Mouse (Mus musculus): ENCODE measurements around the gene 4930451I11Rik.
A peak's percentile ranks its signal among the peaks of the same experiment; 100 is the strongest.

The 4930451I11Rik gene

GRCm38 (mm10) chr7:126831539-126831938, at the start of gene 4930451I11Rik:
4930451I11Rik (minus strand) TSS chr7:126831639.
- DNase-seq (ENCODE audit: low read depth): no peak

- no peak for DNase-seq (ENCODE audit: low read depth)
Measured at GRCm38 (mm10) chr7:126881040-126881439, 49.6 kb upstream of the 4930451I11Rik start.

- DNase-seq (ENCODE audit: low read depth): no peak
Measured at GRCm38 (mm10) chr7:126877239-126877638, 45.8 kb upstream of the 4930451I11Rik start.

DNA sequence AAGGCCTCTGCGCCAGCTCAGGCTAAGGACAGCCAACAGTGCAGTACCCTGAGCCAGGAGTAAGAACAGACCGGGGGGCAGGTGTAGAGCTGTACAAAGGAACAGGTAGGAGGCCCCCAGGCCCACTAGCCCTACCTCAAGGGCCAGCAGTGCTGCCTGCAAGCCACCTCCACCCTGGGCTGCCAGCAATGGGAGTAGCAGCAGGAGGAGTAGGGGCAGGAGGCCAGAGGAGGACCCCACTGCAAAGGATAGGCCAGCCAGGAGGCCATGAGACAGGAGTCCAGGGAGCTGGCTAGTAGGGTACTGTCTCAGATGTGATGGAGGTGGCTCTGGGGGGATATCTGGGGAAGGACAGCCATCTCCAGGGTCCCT, 39.1 kb upstream of the 4930451I11Rik start:
- DNase-seq (ENCODE audit: low read depth): no peak

DNA sequence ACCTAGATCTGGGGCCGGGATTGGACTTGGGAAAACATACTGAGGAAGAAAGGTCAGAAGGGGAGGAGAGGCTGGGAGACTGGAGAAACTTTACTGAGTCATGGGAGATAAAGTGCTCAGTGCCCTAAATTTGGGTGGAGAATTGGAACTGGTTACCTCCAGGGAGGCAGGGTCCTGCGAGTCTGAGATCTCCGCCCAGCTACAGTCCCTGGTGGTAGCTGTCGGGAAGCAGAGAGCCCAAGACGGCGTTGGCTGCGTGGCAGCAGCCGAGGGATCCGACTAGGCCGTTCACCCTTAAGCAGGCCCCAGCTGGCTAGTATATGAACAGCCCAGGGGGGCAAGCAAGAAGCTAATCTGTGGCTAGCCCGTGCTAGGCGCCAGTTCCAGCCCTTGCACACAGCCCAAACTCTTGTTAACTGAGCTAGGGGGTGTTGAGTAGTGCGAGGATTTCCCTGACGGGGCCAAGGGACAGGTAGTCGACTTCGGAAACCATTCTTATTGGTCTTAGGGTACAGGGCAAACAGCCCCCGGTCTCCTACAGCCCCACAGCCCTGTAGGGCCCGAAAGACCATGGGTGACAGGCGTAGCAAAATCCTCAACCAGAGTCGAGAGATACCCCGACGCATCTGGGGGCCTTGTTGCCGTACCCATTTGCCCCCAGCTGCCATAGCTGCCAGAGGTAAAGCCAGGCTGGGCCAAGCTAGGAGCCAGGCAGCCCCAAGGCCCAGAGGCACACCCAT, 38.5 kb upstream of the 4930451I11Rik start:
- DNase-seq (ENCODE audit: low read depth): no peak

- no peak for DNase-seq (ENCODE audit: low read depth)
Measured at GRCm38 (mm10) chr7:126868003-126868402, 36.6 kb upstream of the 4930451I11Rik start.

DNA sequence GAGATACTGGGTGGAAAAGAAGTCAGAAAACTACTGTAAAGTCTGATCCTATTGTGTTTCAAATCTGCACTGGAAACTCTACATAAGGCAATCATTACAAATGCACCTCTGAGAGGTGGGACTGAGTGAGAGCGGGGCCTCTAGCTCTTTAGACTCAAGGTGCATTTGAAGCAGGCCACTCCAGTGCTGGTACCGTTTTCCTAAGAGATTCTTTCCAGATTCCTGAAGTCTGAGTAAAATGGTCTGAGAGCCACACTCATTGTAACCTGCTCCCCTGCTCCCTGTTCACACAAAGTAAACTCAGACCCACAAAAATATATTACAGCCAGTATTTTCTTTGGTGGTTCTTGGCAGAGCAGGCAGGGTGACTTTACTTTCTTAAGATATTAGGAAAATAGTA, 36.1 kb upstream of the 4930451I11Rik start:
- DNase-seq (ENCODE audit: low read depth): no peak

DNA sequence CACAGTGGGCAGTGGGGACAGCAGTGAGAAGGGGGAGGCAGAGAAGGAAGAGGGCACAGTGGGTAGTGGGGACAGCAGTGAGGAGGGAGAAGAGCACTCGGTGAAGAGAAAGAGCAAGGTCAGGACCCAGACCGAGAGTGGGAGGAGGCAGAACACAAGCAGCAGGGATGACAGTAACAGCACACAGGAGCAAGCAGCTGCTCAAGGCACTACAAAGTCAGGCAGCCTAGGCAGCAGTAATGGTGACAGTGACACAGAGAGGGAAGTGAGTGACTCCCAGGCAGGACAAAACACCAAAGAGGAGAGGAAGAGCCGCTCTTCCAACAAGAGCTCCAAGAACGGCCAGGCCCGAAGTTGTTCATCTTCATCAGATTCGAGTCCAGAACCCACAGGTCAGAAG, 32.4 kb upstream of the 4930451I11Rik start:
- no peak for DNase-seq (ENCODE audit: low read depth)

DNA sequence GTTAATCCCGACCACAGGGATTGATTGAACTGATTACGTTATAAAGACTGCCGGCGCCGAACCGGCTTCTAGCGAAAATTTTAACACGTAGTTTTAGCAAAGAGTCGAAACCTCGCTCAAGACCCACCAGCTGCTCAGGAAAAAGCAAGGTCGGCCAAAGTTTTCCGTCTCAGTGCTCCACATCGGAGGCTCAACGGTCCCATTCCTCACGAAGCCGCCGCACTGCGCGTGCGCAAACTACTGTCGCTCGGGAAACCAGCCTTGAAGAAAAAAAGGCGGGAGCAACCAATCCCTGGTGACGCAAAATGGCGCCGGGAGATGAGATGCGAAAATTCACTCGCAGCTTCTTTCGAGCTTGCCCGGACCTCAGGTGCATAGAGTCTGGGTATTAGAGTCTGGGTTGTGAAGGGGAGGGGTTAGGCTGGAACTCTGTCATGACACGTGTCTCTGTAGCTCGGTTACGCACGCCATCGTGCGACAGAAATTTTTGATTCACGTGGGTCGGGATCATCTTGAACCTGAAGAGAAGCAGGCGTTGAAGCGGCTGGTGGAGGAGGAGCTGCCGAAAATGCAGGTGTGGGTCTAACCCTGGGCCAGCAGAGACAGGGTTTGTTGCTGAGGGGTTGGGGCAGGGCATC, 30.8 kb upstream of the 4930451I11Rik start, which contains the start of gene Ino80e:
TSS of gene Ino80e (minus strand) at position 231 of the 638 bp plus-strand sequence.
- peak; percentile 95 for DNase-seq (ENCODE audit: low read depth)

DNA sequence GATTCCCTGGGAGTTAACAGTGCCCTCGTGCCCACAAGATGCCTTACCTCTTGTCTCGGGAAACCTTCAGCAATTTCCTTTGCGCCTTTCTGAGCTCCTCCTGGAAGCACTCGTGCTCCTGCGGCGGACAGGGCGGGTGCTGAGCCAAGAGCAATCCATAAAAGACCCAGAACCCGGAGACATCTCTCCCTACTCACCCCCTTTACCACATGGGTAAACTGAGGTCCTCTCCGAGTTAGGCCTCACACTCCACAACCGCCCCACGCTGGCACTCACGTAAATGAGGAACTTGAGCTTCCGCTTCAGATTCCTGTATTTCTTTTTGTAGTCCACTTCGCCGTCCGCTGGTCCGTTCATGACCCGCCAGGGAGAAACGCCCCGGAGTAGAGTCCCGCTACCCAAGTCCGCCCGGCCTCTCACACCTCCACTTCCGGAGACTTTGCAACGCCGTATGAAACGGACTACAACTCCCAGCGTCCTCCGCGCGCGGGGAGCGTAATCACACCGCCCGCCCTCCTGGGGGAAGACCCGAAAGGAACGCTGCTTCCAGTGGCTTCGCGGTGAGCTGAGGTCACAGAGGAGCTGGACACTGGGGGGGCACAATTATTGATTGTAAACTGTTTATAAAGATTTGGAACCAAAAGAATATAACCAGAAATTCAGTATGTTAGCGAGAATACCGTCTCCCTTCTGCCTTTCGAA, 30.1 kb upstream of the 4930451I11Rik start, which contains the start of gene Hirip3:
TSS of gene Hirip3 (plus strand) at position 544 of the 702 bp plus-strand sequence.
- peak; percentile 93 for DNase-seq (ENCODE audit: low read depth)

DNA sequence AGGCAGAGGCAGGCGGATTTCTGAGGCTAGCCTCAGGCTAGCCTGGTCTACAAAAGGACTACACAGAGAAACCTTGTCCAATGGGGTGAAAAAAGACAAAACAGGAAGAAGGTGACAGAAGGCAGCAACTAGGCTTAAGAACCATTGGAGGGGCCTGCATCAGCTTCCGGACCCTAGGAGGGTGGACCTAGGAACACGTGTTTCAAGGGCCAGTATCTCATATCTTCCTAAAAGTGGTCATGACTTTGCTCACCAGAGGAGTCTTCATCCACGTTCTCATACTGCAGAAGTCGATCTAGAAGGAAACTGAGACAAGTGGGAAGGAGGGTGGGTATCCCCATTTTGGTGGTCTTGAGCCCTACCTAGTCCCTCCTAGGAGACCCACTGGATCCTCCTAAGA, 29.5 kb upstream of the 4930451I11Rik start:
- peak; percentile 26 for DNase-seq (ENCODE audit: low read depth)

DNA sequence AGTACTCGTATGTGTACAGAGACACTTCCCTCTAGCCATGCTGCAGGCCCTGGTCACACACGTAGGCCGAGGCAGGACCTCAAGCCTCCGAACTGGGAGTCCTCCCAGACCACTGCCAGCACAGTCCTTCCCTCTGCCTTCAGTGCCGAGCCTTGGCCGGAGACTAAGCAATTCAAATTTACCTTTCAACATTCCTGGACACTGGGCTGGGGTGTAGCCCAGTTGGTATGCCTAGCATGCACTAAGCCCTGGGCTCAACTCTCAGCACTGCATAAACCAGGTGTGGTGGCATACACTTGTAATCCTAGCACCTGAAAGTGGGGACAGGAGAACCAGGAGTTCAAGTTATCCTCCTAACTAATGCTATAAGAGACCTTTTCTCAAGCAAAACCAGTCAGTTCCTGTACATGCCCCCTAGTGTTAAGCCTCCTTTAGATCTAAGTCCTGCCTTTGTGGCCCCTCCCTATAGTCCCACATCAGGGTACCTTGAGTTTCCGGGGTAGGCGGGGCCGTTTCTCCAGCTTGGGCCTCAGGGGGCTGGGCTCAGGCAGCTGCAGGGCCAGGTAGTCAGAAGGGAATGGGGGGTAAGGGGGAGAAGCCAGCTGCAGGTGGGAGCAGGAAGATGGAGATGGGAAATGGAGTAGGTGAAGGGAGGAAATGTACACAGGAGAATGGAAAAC, 25.4 kb upstream of the 4930451I11Rik start:
- DNase-seq (ENCODE audit: low read depth): peak; percentile 53

DNA sequence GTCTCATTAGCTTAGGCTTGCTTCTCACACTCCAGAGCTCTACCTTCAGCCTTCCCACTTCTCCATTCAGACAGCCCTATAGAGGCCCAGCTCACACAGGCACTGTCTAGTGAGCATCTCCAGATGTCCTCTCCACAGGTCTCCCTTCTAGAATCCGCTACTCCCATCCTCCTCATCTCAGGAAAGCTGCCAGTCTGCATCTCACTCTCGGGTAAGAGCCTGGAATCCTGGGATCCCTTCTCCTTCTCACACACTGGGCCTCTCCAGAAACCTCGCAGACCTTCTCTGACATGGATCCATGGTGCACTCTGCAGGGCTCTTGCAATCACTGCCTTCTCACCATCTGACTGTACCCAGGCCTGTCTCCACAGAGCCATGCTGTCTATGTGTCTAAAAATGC, 24.2 kb upstream of the 4930451I11Rik start:
- DNase-seq (ENCODE audit: low read depth): no peak

GRCm38 (mm10) chr7:126853454-126853853, 22.0 kb upstream of the 4930451I11Rik start:
- no peak for DNase-seq (ENCODE audit: low read depth)

- DNase-seq (ENCODE audit: low read depth): no peak
Measured at GRCm38 (mm10) chr7:126851192-126851591, 19.8 kb upstream of the 4930451I11Rik start.

DNA sequence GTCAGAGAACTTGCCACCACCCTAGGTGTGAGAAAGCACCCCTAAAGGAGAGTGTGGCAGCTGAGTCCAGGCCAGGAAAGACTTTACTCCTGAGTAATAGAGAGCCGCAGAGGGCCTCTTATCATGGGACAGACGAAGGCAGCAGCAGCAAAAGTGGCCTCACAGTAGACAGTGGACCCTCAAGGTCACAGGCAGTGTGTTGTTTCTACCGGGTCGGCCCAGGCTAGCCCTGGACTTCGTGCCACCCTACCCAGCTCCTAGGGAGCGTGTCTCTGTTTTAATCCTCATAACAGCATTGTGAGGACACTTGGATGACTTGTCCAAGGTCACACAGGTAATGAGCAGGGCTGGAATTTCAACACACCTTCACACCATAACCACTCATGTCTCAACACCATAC, 18.7 kb upstream of the 4930451I11Rik start:
- DNase-seq (ENCODE audit: low read depth): no peak

GRCm38 (mm10) chr7:126848794-126849193, 17.4 kb upstream of the 4930451I11Rik start:
- DNase-seq (ENCODE audit: low read depth): no peak

GRCm38 (mm10) chr7:126847421-126848398, 16.3 kb upstream of the 4930451I11Rik start:
- DNase-seq (ENCODE audit: low read depth): no peak

DNA sequence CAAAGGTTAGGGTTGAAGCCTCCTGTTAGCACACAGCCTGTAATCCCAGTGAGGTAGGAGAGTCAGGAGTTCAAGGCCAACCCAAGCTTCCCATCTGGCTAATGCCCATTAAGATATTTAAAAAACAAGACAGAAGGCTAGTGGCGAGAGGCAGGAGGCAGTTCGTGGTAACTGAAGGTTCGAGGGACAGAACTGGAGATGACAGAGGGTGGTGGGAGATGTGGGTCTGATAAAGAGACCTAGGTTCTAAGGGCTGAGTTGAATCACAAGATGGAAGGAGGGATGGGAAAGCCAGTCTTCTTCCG, 15.6 kb upstream of the 4930451I11Rik start, which contains the start of gene Doc2a:
TSS of gene Doc2a (plus strand) at position 301 of the 305 bp plus-strand sequence.
- no peak for DNase-seq (ENCODE audit: low read depth)

DNA sequence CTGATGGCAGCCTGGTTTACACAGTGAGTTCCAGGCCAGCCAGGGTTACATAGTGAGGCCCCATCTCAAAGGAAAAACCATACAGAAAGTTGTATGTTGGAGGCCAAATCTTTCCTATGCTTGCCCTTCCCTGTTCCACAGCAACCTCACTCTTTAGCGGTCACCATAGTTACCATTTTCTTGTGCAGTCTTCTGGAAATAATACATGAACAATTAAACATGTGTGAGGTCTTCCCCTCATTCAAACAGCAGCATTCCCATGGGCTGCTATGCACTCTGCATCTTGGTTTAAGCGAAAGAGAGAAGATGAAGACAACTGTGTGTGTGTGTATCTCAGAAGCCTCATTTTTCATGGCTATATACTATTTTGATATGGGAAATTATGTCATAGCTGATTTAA, 14.1 kb upstream of the 4930451I11Rik start:
- no peak for DNase-seq (ENCODE audit: low read depth)

DNA sequence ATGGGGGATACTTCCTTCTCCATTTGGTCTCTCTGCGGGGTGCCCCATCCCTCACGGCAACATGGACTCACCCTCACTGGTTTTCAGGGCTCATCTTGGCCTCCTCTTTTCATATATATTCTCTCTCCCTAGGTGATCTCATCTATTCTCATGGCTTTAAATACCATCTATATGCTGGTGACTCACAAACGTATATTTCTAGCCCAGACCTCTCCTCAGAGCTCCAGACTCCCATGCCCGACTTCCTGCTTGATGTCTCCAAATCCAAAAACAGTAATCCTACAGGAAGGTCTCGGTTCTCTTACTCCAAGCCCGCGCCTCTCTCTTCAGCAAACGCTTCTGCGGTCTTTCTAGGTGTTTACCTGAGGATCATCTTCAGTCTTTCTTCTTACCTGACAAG, 11.8 kb upstream of the 4930451I11Rik start:
- no peak for DNase-seq (ENCODE audit: low read depth)

Measured in naive thymus-derived CD4-positive, alpha-beta T cell, adult 2 months (primary cell).